Mouse (Mus musculus) hindbrain, embryonic 12.5 days (tissue): ENCODE measurements at regions not wholly inside any gene's neighbourhood (a gene's known extent, or its start where the extent isn't known, plus 50 kb on each side); places are given as distances from the start of the nearest gene placed in this dataset.

ENCODE experiments used
- ATAC-seq: fragments of 200-750 bp; cut with Nextera tagmentation; 2 replicates; pipeline ENCODE4 v1.8.0; 2017; ENCODE audit warnings: moderate TSS enrichment; ENCODE audit not compliant: low FRiP score
- H3K27ac ChIP-seq: fragments of 300-500 bp; sonication (generic); 2 replicates; pipeline ENCODE4 v1.5.1; 2016; ENCODE audit warnings: mild to moderate bottlenecking
- H3K27me3 ChIP-seq: fragments of 300-500 bp; sonication (generic); 2 replicates; pipeline ENCODE4 v1.6.1; 2016; ENCODE audit warnings: mild to moderate bottlenecking
- H3K36me3 ChIP-seq: fragments of 300-500 bp; sonication (generic); 2 replicates; pipeline ENCODE4 v1.6.1; 2016; ENCODE audit warnings: mild to moderate bottlenecking
- H3K4me1 ChIP-seq: fragments of 300-500 bp; sonication (generic); 2 replicates; pipeline ENCODE4 v1.6.1; 2016
- H3K4me2 ChIP-seq: fragments of 300-500 bp; sonication (generic); replicated peaks from 2 replicates; pipeline ENCODE4 v1.6.1; 2016; ENCODE audit warnings: mild to moderate bottlenecking
- H3K4me3 ChIP-seq: fragments of 300-500 bp; sonication (generic); 2 replicates; pipeline ENCODE4 v1.5.1; 2016; ENCODE audit warnings: mild to moderate bottlenecking
- H3K9ac ChIP-seq: fragments of 300-500 bp; sonication (generic); 2 replicates; pipeline ENCODE4 v1.6.1; 2016; ENCODE audit warnings: mild to moderate bottlenecking, moderate library complexity
- H3K9me3 ChIP-seq: fragments of 300-500 bp; sonication (generic); replicated peaks from 2 replicates; pipeline ENCODE4 v1.6.1; 2016; ENCODE audit warnings: mild to moderate bottlenecking
- WGBS: fragments of 180-500 bp; shearing (Covaris S2); methylation state at CpG from one replicate; pipeline ENCODE4 v1.1.7; 2016; 5-methylcytosine and 5-hydroxymethylcytosine counted together

DNA sequence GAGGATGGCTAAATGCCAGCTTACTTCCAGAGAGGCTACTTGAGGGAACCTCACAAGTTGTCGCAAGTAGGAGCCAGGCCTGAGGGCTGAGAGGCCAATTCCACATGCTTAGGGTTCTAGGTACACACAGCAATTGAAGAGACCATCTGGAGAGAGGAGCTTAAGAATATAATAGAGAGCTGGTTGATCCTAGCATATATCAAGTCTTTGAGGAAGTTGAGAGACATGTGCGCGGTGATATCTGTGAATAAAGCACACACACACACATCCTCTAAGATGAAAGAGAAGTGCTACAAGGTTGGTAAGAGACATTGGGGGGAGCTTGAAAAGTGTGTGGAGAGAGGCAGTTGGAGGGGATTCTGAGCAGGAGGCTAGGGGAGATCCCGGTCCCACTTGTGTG is 189.5 kb downstream of the Zfp462 start:
- Histone ChIP-seq H3K4me1 (peaks cover 9% of the 10 kb centered on the region), H3K9me3 (no peaks in the 10 kb centered on the region), H3K36me3 (no peaks in the 10 kb centered on the region), H3K27me3 (no peaks in the 10 kb centered on the region), H3K4me3 (no peak overlapping the region), H3K9ac (no peak overlapping the region), H3K27ac (no peak overlapping the region), H3K4me2 (no peak overlapping the region)
- 97% methylated on average over 4 of the region's 4 CpGs for WGBS
- no peak for ATAC-seq

DNA sequence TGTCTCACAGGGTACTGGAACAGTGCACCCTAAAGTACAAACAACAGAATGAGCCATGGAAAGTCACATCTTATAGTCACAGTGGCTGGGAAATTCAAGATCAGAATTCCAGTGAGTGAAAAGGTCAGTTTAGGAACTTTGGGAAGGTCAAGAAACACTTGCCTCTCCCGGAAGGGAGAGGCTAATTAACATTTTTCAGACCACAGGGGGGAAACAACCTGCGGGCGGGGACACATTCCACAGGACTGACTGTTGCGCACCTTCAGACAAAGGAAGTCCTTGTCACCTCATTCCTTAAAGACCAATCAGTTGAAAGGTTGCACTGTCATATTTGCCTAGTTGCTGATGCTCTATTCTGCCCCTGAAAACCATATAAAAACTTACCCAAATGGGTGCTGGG is 189.9 kb downstream of the Zfp462 start:
- Histone ChIP-seq H3K27me3 (no peaks in the 10 kb centered on the region), H3K9ac (no peak overlapping the region), H3K9me3 (no peaks in the 10 kb centered on the region), H3K27ac (no peak overlapping the region), H3K36me3 (no peaks in the 10 kb centered on the region), H3K4me2 (no peak overlapping the region), H3K4me3 (no peak overlapping the region), H3K4me1 (peaks cover 9% of the 10 kb centered on the region)
- ATAC-seq: no peak
- 51% methylated on average over 4 of the region's 4 CpGs for WGBS

DNA sequence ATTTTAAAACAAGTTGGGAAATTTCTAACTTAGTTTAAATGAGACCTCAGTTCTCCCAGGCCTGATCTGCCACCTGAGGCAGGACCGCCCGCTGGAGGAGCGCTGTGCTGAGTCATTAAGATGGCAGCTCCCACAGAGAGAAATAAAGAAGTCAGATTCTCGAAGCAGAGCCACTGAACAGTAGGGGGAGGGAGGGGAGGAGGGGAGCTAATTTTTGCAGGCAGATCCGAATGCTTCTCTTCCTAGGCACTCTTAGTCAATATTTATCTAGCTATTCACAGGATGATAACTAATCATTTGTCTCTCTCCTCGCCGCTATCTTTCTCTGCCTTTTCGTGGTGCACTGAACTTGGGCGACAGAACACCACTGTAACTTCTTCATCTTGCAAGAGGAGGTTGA is 191.4 kb downstream of the Zfp462 start:
- no peak for ATAC-seq
- Histone ChIP-seq H3K27me3 (no peaks in the 10 kb centered on the region), H3K27ac (no peak overlapping the region), H3K4me1 (peaks cover 9% of the 10 kb centered on the region), H3K4me2 (peak overlapping the region; percentile 19; the same call in 1 of the 2 replicates), H3K36me3 (no peaks in the 10 kb centered on the region), H3K4me3 (no peak overlapping the region), H3K9me3 (no peaks in the 10 kb centered on the region), H3K9ac (no peak overlapping the region)
- WGBS: 9% methylated on average over 9 of the region's 9 CpGs

DNA sequence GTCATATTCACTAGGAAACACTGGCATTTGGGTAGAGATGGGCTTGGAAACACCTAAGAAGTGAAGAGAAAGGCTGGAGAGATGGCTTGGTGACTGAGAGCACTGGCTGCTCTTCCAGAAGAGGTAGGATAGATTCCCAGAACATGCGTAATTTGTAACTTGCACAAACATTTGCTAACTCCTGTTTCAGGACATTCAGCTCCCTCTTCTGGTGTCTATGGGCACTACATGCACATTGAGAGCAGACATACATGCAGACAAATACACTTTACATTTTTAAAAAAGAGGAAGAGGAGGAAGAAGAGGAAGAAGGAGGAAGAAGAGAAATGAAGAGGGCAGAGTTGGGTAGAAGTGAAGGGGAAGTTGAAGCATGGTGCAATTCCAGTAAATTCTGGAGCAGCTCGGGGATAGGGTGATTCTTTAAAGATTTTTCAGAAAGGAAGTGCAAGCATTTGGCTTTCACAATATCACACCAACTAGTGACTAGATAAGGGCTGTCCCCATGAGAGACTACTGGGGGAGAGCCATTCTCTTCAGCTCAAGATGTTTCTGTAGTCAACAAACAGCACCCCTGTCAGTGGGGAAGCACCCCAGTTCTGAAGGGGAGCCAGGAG is 193.0 kb downstream of the Zfp462 start:
- no peak for ATAC-seq
- 88% methylated on average over 2 of the region's 2 CpGs for WGBS
- H3K9me3 ChIP-seq: no peaks in the 10 kb centered on the region
- H3K9ac ChIP-seq: no peak overlapping the region
- no peaks in the 10 kb centered on the region for H3K27me3 ChIP-seq
- H3K27ac ChIP-seq: no peak overlapping the region
- H3K36me3 ChIP-seq: no peaks in the 10 kb centered on the region
- H3K4me2 ChIP-seq: no peak overlapping the region
- H3K4me3 ChIP-seq: no peak overlapping the region
- H3K4me1 ChIP-seq: peaks cover 9% of the 10 kb centered on the region

DNA sequence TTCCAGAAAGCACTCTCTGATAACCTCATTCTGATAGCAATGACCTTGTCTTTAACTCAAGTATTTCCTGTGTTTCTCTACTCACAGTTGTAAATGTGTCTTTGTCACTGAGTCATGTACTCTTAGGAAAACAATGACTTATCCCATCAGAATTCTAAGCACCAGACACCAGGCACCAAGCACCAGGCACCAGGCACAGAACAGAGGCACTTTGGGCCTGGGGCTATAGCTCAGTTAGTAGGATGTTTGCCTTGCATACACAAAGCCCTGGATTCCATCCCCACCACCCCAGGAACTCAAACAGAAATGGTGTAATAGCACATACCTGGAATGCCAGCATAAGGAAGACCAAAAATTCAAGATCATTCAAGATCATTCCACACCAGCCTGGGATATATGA is 196.5 kb downstream of the Zfp462 start:
- Histone ChIP-seq H3K4me3 (no peak overlapping the region), H3K4me2 (no peak overlapping the region), H3K27me3 (no peaks in the 10 kb centered on the region), H3K9ac (no peak overlapping the region), H3K27ac (no peak overlapping the region), H3K9me3 (no peaks in the 10 kb centered on the region), H3K4me1 (peaks cover 15% of the 10 kb centered on the region), H3K36me3 (no peaks in the 10 kb centered on the region)
- ATAC-seq: no peak

DNA sequence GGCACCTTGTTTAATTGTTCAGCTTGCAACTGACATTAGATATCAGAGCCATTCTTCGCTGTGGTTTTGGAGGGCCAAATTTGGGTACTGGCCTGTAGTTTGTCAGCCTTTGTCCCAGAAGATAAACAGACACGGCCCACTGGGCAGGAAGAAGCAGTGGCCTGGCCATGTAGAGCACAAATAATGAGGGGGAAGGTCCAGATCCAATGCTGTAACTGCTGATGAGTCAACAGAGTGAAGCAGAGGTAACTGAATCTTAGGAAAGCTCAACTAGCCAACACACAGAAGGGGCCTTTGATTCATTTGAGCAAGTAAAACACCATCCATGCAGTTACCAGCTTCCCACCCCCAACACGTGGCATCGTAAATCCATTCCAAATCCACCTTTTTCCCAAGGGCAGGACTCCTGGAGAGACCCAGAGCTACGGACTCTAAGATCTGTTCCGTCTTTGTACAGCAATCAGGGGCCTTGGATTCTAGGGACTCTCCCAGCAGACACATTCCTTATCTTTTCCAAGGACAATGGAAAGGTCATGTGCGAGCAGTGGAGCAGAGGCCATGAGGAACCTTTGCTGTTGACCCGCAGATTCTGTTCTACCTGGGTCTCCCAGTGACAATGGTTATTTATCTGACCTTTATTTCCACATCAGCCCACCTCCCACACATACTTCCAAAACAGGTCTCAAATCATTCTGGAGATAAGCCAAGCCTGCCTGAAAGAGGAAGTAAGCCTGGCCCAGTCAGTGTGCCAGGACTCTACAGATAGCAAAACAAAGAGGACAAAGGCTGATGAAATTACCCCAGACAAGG is 197.3 kb downstream of the Zfp462 start:
- H3K9ac ChIP-seq: no peak overlapping the region
- no peak overlapping the region for H3K4me3 ChIP-seq
- H3K27ac ChIP-seq: no peak overlapping the region
- no peaks in the 10 kb centered on the region for H3K9me3 ChIP-seq
- peaks cover 12% of the 10 kb centered on the region for H3K4me1 ChIP-seq
- no peak overlapping the region for H3K4me2 ChIP-seq
- H3K36me3 ChIP-seq: no peaks in the 10 kb centered on the region
- WGBS: 81% methylated on average over 8 of the region's 8 CpGs
- no peak for ATAC-seq
- no peaks in the 10 kb centered on the region for H3K27me3 ChIP-seq

DNA sequence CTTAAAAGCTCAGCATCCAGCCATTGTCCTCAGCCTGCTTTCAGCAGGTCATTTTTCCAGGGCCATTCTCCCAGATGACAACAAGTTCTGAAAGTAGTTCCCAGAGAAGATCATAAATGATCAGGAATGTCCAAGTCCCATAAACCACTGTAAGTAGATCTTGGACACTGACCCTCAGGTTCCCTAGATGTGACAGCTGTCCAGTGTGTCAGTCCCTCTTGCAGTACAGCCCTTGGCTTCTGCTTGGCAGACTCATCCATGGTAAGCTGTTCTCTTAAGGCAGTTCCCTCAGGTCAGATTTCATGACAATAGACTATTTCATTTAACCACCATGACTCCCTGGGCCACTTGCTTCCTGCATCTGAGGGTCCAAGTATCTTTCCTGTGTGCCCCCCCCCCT is 198.6 kb downstream of the Zfp462 start:
- no peak for ATAC-seq
- H3K4me2 ChIP-seq: no peak overlapping the region
- no peak overlapping the region for H3K27ac ChIP-seq
- H3K4me3 ChIP-seq: no peak overlapping the region
- no peaks in the 10 kb centered on the region for H3K27me3 ChIP-seq
- no peaks in the 10 kb centered on the region for H3K9me3 ChIP-seq
- H3K36me3 ChIP-seq: no peaks in the 10 kb centered on the region
- peaks cover 12% of the 10 kb centered on the region for H3K4me1 ChIP-seq
- H3K9ac ChIP-seq: no peak overlapping the region

DNA sequence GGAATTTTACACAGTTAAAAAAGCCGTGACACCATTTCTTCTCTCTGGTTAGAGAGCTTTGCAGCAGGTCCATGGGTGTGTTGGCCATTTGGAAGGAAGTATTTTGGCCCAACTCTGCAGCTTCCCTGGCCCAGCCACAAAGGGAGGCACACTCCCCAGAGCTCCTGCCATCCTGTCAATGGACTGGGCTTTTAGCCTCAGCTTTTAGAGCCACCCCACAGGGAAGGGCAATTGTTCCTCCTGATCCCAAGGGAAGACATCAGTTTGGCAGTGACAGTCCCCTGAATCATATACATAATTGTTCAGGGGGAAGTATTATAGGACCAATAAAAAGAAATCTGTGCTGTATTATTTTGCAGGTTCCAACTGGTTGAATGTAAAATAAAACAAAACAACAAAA is 200.1 kb downstream of the Zfp462 start:
- Histone ChIP-seq H3K27ac (no peak overlapping the region), H3K4me1 (peaks cover 14% of the 10 kb centered on the region), H3K4me2 (no peak overlapping the region), H3K9me3 (no peaks in the 10 kb centered on the region), H3K9ac (no peak overlapping the region), H3K4me3 (no peak overlapping the region), H3K27me3 (no peaks in the 10 kb centered on the region), H3K36me3 (no peaks in the 10 kb centered on the region)
- 53% methylated on average over 1 of the region's 1 CpGs for WGBS
- ATAC-seq: peak; percentile 38; the same call in 1 of the 2 replicates

DNA sequence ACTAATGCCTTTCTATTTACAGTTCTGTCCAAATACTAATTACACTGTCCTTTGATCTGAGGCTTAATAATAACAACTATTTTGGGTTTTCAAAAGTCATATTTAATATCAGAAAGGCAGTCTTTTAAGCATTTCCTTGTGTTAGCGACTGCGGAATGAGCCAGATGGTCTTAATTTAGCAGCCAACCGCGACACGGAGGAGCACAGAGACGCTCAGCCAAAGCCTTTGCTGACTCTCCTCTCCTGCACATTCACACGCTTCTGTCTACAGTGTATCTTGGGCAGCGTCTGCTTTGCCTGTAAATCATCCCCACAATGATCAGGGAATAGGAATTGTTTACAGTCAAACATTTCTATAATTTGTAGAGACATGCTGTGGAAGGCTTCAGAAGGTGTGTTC is 201.1 kb downstream of the Zfp462 start:
- WGBS: 38% methylated on average over 8 of the region's 8 CpGs

DNA sequence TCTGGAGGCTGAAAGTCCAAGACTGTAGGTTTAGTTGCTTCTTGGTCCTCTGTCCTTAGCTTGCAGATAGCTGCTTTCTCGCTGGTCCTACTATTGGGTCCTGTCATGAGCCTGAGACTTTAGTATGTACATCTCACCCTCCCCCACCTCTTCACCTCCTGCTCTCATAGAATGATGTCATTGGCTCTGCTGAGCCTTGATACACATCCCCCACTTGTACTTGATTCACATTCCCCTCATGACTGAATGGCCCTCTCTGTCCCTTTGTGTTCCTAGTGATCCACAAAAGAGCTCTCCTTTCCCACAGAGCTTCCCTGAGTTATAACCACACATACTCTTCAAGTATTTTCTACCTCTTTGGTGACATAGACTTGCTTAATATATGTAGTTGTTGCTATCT is 201.5 kb upstream of the Rad23b start:
- Histone ChIP-seq H3K9me3 (no peaks in the 10 kb centered on the region), H3K4me2 (no peak overlapping the region), H3K36me3 (no peaks in the 10 kb centered on the region), H3K27me3 (no peaks in the 10 kb centered on the region), H3K4me1 (peaks cover 14% of the 10 kb centered on the region), H3K4me3 (no peak overlapping the region), H3K27ac (no peak overlapping the region), H3K9ac (no peak overlapping the region)
- 77% methylated on average over 1 of the region's 1 CpGs for WGBS
- ATAC-seq: no peak

More for the DNA sequence above, 201.1 kb downstream of the Zfp462 start:
- ATAC-seq: no peak
- Histone ChIP-seq H3K9me3 (no peaks in the 10 kb centered on the region), H3K36me3 (no peaks in the 10 kb centered on the region), H3K27ac (no peak overlapping the region), H3K9ac (no peak overlapping the region), H3K27me3 (no peaks in the 10 kb centered on the region), H3K4me3 (no peak overlapping the region), H3K4me2 (no peak overlapping the region), H3K4me1 (peaks cover 14% of the 10 kb centered on the region)

DNA sequence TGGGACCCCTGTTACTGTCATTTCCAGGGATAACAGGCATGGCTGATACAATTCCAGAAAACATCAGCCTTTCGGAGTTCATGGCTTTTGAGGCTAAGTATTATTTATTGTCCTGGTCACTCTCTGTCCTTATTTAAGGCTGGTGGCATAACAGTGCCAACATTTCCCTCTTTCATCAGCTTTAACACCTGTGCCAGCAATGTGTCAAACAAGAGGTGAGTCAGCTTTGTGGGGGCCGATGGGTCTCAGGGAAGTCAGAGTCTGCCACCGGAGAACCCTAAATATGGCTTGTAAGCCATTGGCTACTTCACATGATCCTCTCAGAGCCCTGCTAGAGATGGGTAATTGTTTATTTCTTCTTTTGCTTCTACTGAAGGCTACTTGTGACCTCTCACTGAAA is 195.3 kb upstream of the Rad23b start:
- Histone ChIP-seq H3K9ac (no peak overlapping the region), H3K4me3 (no peak overlapping the region), H3K9me3 (no peaks in the 10 kb centered on the region), H3K4me2 (no peak overlapping the region), H3K27me3 (no peaks in the 10 kb centered on the region), H3K36me3 (no peaks in the 10 kb centered on the region), H3K27ac (no peak overlapping the region), H3K4me1 (no peaks in the 10 kb centered on the region)
- ATAC-seq: no peak
- WGBS: 90% methylated on average over 3 of the region's 3 CpGs

DNA sequence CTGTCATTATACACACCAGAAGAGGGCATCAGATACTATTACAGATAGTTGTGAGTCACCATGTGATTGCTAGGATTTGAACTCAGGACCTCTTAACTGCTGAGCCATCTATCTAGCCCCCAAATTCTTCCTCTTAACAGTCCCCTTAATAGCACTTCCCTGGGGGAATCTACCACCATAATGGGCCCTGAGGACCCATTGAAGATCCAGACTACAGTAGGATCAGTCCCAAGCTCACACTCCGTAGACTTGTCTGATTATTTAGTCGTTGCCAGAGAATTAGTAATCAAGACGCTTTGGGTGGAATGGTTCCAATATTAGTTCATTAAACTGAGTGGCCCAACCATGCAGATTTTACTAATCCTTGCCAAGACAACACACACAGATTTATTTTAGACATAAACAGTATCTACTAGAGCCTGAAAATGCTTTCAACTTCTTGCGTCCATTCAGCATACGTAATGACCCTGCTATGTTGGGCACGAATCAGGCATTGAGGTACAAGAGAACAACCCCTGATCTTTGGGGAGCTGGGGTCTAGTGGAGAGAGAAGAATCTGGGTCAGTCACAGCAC is 191.6 kb upstream of the Rad23b start:
- ATAC-seq: no peak
- Histone ChIP-seq H3K4me2 (no peak overlapping the region), H3K36me3 (no peaks in the 10 kb centered on the region), H3K4me1 (no peaks in the 10 kb centered on the region), H3K27me3 (no peaks in the 10 kb centered on the region), H3K9ac (no peak overlapping the region), H3K9me3 (no peaks in the 10 kb centered on the region), H3K27ac (no peak overlapping the region), H3K4me3 (no peak overlapping the region)
- WGBS: 93% methylated on average over 6 of the region's 6 CpGs

DNA sequence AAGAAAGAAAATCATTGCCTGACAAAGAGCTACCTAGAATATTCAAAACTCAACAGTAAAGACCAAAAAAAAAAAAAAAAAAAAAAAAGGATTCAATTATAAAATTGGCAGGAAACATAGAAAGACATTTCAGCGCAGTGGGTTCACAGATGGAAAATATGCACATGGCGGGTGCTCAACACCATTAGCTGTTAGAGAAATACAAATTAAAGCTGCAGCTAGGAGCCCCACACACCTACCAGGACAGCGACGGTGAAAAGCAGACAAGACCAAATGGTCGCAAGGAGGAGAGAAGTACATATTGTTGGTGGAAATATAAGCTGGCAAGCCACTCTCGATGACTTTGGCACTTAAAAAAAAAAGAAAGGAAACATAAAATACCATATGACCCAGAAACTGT is 183.6 kb upstream of the Rad23b start:
- H3K9ac ChIP-seq: no peak overlapping the region
- H3K9me3 ChIP-seq: no peaks in the 10 kb centered on the region
- no peak overlapping the region for H3K4me3 ChIP-seq
- no peak overlapping the region for H3K27ac ChIP-seq
- 89% methylated on average over 6 of the region's 6 CpGs for WGBS
- H3K27me3 ChIP-seq: no peaks in the 10 kb centered on the region
- no peak for ATAC-seq
- no peak overlapping the region for H3K4me2 ChIP-seq
- no peaks in the 10 kb centered on the region for H3K36me3 ChIP-seq
- H3K4me1 ChIP-seq: no peaks in the 10 kb centered on the region
